In genomic region chr6:144777356-144778035, GRCm38 (mm10) we compare ENCODE assay signal across 13 mouse cellular contexts.
"Had no signal": no experiment of that assay in that cellular context is flagged by ENCODE, and none has a peak within 500 bp of the region (broad histone marks: within the 10 kb centered on the region; RNA-seq: fewer than 3 reads in every experiment).

No protein-coding gene starts in this region.

- DNase-seq: gastrocnemius, postnatal 14 days; gastrocnemius, postnatal 36 days; heart, adult 18-20 months; heart, postnatal 10 days; heart, postnatal 36 days; kidney, adult 11 months; kidney, adult 2 months; kidney, adult 9 months; kidney, postnatal 14 days; kidney, postnatal 36 days; layer of hippocampus, adult 9-11 months; layer of hippocampus, postnatal 36 days; left cerebral cortex, postnatal 4 days had no signal
